28 mouse cellular contexts compared by ENCODE assay signal in genomic region chr15:84525222-84525883, GRCm38 (mm10). TPM values are rescaled to one million over a fixed set of nuclear protein-coding genes. Genes with fewer than 3 reads are reported as not detected.
DNase-seq lines count a peak whose midpoint lies in the region; ATAC-seq and TF ChIP-seq lines count a peak whose summit lies in the region.
"Had no signal": no experiment of that assay in that cellular context is flagged by ENCODE, and none has a peak within 500 bp of the region (broad histone marks: within the 10 kb centered on the region; RNA-seq: fewer than 3 reads in every experiment).

No protein-coding gene starts in this region.

- no peak overlapping the region for H3K4me2 ChIP-seq in hindbrain, embryonic 13.5 days
- H3K4me2 ChIP-seq in hindbrain, embryonic 11.5 days (replicated peaks; ENCODE audit: low read depth, low read length), result no peak overlapping the region
- H3K4me2 ChIP-seq in midbrain, embryonic 13.5 days (replicated peaks), result no peak overlapping the region
- H3K4me2 ChIP-seq in midbrain, postnatal 0 days (ENCODE audit: low read depth, low read length, poor library complexity, severe bottlenecking), result no peak overlapping the region
- no peak overlapping the region for H3K4me2 ChIP-seq in forebrain, embryonic 16.5 days (ENCODE audit: low read length)
- H3K4me2 ChIP-seq: heart, embryonic 12.5 days; hindbrain, embryonic 15.5 days; limb, embryonic 13.5 days; liver, embryonic 13.5 days; neural tube, embryonic 12.5 days had no signal

- no peak for ATAC-seq in hindbrain, embryonic 13.5 days (ENCODE audit: low FRiP score)
- ATAC-seq in hindbrain, embryonic 11.5 days (ENCODE audit: low FRiP score), result no peak
- 0 out of 2 replicates have a peak, but pooled peaks have one; percentile 29 for ATAC-seq in midbrain, embryonic 13.5 days
- no peak for ATAC-seq in midbrain, postnatal 0 days (ENCODE audit: low FRiP score)
- peak; percentile 57; the same call in 1 of the 2 replicates for ATAC-seq in forebrain, embryonic 16.5 days
- ATAC-seq: intestine, embryonic 16.5 days had no signal

- no peaks in the 10 kb centered on the region for H3K36me3 ChIP-seq in hindbrain, embryonic 13.5 days
- no peaks in the 10 kb centered on the region for H3K36me3 ChIP-seq in hindbrain, embryonic 11.5 days (ENCODE audit: control insufficient read depth, insufficient read depth, low read length)
- H3K36me3 ChIP-seq in midbrain, embryonic 13.5 days, result no peaks in the 10 kb centered on the region
- H3K36me3 ChIP-seq in midbrain, postnatal 0 days (ENCODE audit: insufficient read depth, low read length), result no peaks in the 10 kb centered on the region
- H3K36me3 ChIP-seq in forebrain, embryonic 16.5 days (ENCODE audit: control insufficient read depth, insufficient read depth), result no peaks in the 10 kb centered on the region
- H3K36me3 ChIP-seq: heart, embryonic 12.5 days; hindbrain, embryonic 15.5 days; limb, embryonic 13.5 days; liver, embryonic 13.5 days; neural tube, embryonic 12.5 days had no signal

- H3K27ac ChIP-seq in cerebellum, adult 2 months (ENCODE audit: insufficient read depth, low read length), result no peak overlapping the region
- peak overlapping the region; percentile 13 for H3K27ac ChIP-seq in hindbrain, embryonic 13.5 days
- no peak overlapping the region for H3K27ac ChIP-seq in hindbrain, embryonic 11.5 days (ENCODE audit: low read depth, low read length)
- no peak overlapping the region for H3K27ac ChIP-seq in midbrain, embryonic 13.5 days
- H3K27ac ChIP-seq in midbrain, postnatal 0 days (ENCODE audit: low read depth, low read length), result no peak overlapping the region
- H3K27ac ChIP-seq in forebrain, embryonic 16.5 days (ENCODE audit: low read length), result no peak overlapping the region
- H3K27ac ChIP-seq: hindbrain, embryonic 15.5 days; layer of hippocampus, adult 2 months; limb, embryonic 13.5 days; liver, embryonic 13.5 days; neural tube, embryonic 12.5 days; stomach, postnatal 0 days had no signal

- no peak for TF ChIP-seq CTCF in cerebellum, adult 2 months (IDR thresholded peaks at IDR 0.05; ENCODE audit: borderline replicate concordance, insufficient read depth, low read depth, low read length)
- TF ChIP-seq CTCF in midbrain, postnatal 0 days (IDR thresholded peaks at IDR 0.05), result no peak

- H3K9ac ChIP-seq in hindbrain, embryonic 13.5 days, result no peak overlapping the region
- no peak overlapping the region for H3K9ac ChIP-seq in hindbrain, embryonic 11.5 days (ENCODE audit: low read depth, low read length)
- no peak overlapping the region for H3K9ac ChIP-seq in midbrain, embryonic 13.5 days (replicated peaks)
- H3K9ac ChIP-seq in midbrain, postnatal 0 days (replicated peaks; ENCODE audit: low read length, poor library complexity, severe bottlenecking), result no peak overlapping the region
- no peak overlapping the region for H3K9ac ChIP-seq in forebrain, embryonic 16.5 days (replicated peaks; ENCODE audit: low read depth, low read length)
- H3K9ac ChIP-seq: heart, embryonic 12.5 days; hindbrain, embryonic 15.5 days; limb, embryonic 13.5 days; liver, embryonic 13.5 days; neural tube, embryonic 12.5 days had no signal

- no peaks in the 10 kb centered on the region for H3K9me3 ChIP-seq in hindbrain, embryonic 13.5 days
- no peaks in the 10 kb centered on the region for H3K9me3 ChIP-seq in hindbrain, embryonic 11.5 days (ENCODE audit: control insufficient read depth, low read length)
- H3K9me3 ChIP-seq in midbrain, embryonic 13.5 days, result no peaks in the 10 kb centered on the region
- no peaks in the 10 kb centered on the region for H3K9me3 ChIP-seq in midbrain, postnatal 0 days (ENCODE audit: low read length)
- H3K9me3 ChIP-seq in forebrain, embryonic 16.5 days (ENCODE audit: control insufficient read depth, low read length), result no peaks in the 10 kb centered on the region
- H3K9me3 ChIP-seq: heart, embryonic 12.5 days; hindbrain, embryonic 15.5 days; limb, embryonic 13.5 days; liver, embryonic 13.5 days; megakaryocyte, embryonic 14.5 days; neural tube, embryonic 12.5 days had no signal

- H3K4me1 ChIP-seq in cerebellum, adult 2 months (ENCODE audit: control insufficient read depth, insufficient read depth, low read length), result no peaks in the 10 kb centered on the region
- peaks cover 47% of the 10 kb centered on the region for H3K4me1 ChIP-seq in hindbrain, embryonic 13.5 days (replicated peaks)
- H3K4me1 ChIP-seq in hindbrain, embryonic 11.5 days (replicated peaks; ENCODE audit: control insufficient read depth, insufficient read depth, low read length), result peaks cover 5% of the 10 kb centered on the region; the same call in 1 of the 2 replicates
- H3K4me1 ChIP-seq in midbrain, embryonic 13.5 days (replicated peaks), result peaks cover 40% of the 10 kb centered on the region
- 0 out of 2 replicates have a peak, but pooled peaks cover 2% of the 10 kb centered on the region for H3K4me1 ChIP-seq in midbrain, postnatal 0 days (ENCODE audit: insufficient read depth, low read length)
- H3K4me1 ChIP-seq in forebrain, embryonic 16.5 days (replicated peaks; ENCODE audit: control insufficient read depth, insufficient read depth, low read length), result peaks cover 7% of the 10 kb centered on the region; the same call in 1 of the 2 replicates
- H3K4me1 ChIP-seq: heart, embryonic 12.5 days; liver, embryonic 13.5 days; megakaryocyte, embryonic 14.5 days had no signal

- no peaks in the 10 kb centered on the region for H3K27me3 ChIP-seq in cerebellum, adult 2 months (ENCODE audit: control insufficient read depth, insufficient read depth, low read length)
- peaks cover 14% of the 10 kb centered on the region; the same call in 1 of the 2 replicates for H3K27me3 ChIP-seq in hindbrain, embryonic 13.5 days
- H3K27me3 ChIP-seq in hindbrain, embryonic 11.5 days (ENCODE audit: control insufficient read depth, insufficient read depth, low read length), result no peaks in the 10 kb centered on the region
- 0 out of 2 replicates have a peak, but pooled peaks cover 6% of the 10 kb centered on the region for H3K27me3 ChIP-seq in midbrain, embryonic 13.5 days
- H3K27me3 ChIP-seq in midbrain, postnatal 0 days (ENCODE audit: insufficient read depth, low read length), result no peaks in the 10 kb centered on the region
- H3K27me3 ChIP-seq in forebrain, embryonic 16.5 days (replicated peaks; ENCODE audit: control insufficient read depth, insufficient read depth, low read length), result no peaks in the 10 kb centered on the region
- H3K27me3 ChIP-seq: hindbrain, embryonic 15.5 days; limb, embryonic 13.5 days; liver, embryonic 13.5 days; neural tube, embryonic 12.5 days had no signal

- H3K4me3 ChIP-seq in cerebellum, adult 2 months (replicated peaks; ENCODE audit: insufficient read depth, low read depth, low read length), result no peak overlapping the region
- no peak overlapping the region for H3K4me3 ChIP-seq in hindbrain, embryonic 13.5 days
- no peak overlapping the region for H3K4me3 ChIP-seq in hindbrain, embryonic 11.5 days (ENCODE audit: low read depth, low read length)
- H3K4me3 ChIP-seq in midbrain, embryonic 13.5 days (replicated peaks), result no peak overlapping the region
- H3K4me3 ChIP-seq in midbrain, postnatal 0 days (ENCODE audit: low read depth, low read length), result no peak overlapping the region
- no peak overlapping the region for H3K4me3 ChIP-seq in forebrain, embryonic 16.5 days (replicated peaks; ENCODE audit: low read length)
- H3K4me3 ChIP-seq: heart, embryonic 12.5 days; hindbrain, embryonic 15.5 days; layer of hippocampus, adult 2 months; limb, embryonic 13.5 days; liver, embryonic 13.5 days; megakaryocyte, embryonic 14.5 days; neural tube, embryonic 12.5 days had no signal

- DNase-seq in cerebellum, postnatal 14 days, result peak; percentile 55 to 56
- no peak for DNase-seq in cerebellum, adult 2 months
- DNase-seq in hindbrain, embryonic 11.5 days (ENCODE audit: low spot score), result no peak
- no peak for DNase-seq in midbrain, postnatal 0 days (ENCODE audit: low spot score)
- DNase-seq in right cerebral cortex, postnatal 4 days, result no peak
- DNase-seq: cerebellum, adult 11-12 months; gastrocnemius, postnatal 25 days; heart, adult 18-20 months; heart, postnatal 10 days; kidney, postnatal 25 days; layer of hippocampus, postnatal 36 days; liver, embryonic 13.5 days; lung, adult 2 months; lung, postnatal 36 days; right cerebral cortex, adult 18-20 months; thymus, adult 2 months; thymus, postnatal 4 days had no signal

- 76% methylated on average over 5 of the region's 5 CpGs for WGBS in cerebellum, adult 2 months
- WGBS in hindbrain, embryonic 13.5 days, result 54% methylated on average over 5 of the region's 5 CpGs
- WGBS in hindbrain, embryonic 11.5 days, result 66% methylated on average over 5 of the region's 5 CpGs
- WGBS in midbrain, embryonic 13.5 days, result 62% methylated on average over 5 of the region's 5 CpGs
- WGBS in midbrain, postnatal 0 days, result 56% methylated on average over 5 of the region's 5 CpGs
- 50% methylated on average over 5 of the region's 5 CpGs for WGBS in forebrain, embryonic 16.5 days

- TF ChIP-seq POLR2A in cerebellum, adult 2 months (IDR thresholded peaks at IDR 0.05; ENCODE audit: borderline replicate concordance, insufficient read depth, low read length), result no peak

RNA-seq across cellular contexts. Expression of gene Rtl6, which starts 32.3 kb away (rescaled TPM):
- polyA plus RNA-seq in cerebellum, adult 2 months (2012; rRNA removed), result 21.6 and 22.6 TPM in 2 replicates
- polyA plus RNA-seq in hindbrain, embryonic 13.5 days (2015; fragmentation: Nextera tagmentation; extraction: Ambion mirVana), result 51.6 and 54.4 TPM in 2 replicates
- polyA plus RNA-seq in hindbrain, embryonic 11.5 days (2014; fragmentation: Nextera tagmentation; extraction: Ambion mirVana), result 13.0 and 18.5 TPM in 2 replicates
- polyA plus RNA-seq in midbrain, embryonic 13.5 days (2015; fragmentation: Nextera tagmentation; extraction: Ambion mirVana), result 57.8 and 62.2 TPM in 2 replicates
- total RNA-seq in midbrain, postnatal 0 days (2014; rRNA removed), result 85.5 and 90.3 TPM in 2 replicates
- polyA plus RNA-seq in midbrain, postnatal 0 days (2015; fragmentation: Nextera tagmentation; extraction: Ambion mirVana), result 52.9 and 55.9 TPM in 2 replicates
- 72.1 and 74.8 TPM in 2 replicates for polyA plus RNA-seq in forebrain, embryonic 16.5 days (2015; fragmentation: Nextera tagmentation; extraction: Ambion mirVana)

Comparison
In these comparisons a context has a peak if more than half of its experiments do, and no peak if none do; other contexts are left out.
1. DNase-seq: peak in cerebellum, postnatal 14 days (2 of 2); none in cerebellum, adult 2 months (0 of 2), hindbrain, embryonic 11.5 days (single experiment), midbrain, postnatal 0 days (single experiment) and right cerebral cortex, postnatal 4 days (single experiment).
2. ATAC-seq: peak in midbrain, embryonic 13.5 days (single experiment) and forebrain, embryonic 16.5 days (single experiment); none in hindbrain, embryonic 13.5 days (single experiment), hindbrain, embryonic 11.5 days (single experiment) and midbrain, postnatal 0 days (single experiment).